Mouse (Mus musculus): ENCODE results near the gene Tmem51.

DNA sequence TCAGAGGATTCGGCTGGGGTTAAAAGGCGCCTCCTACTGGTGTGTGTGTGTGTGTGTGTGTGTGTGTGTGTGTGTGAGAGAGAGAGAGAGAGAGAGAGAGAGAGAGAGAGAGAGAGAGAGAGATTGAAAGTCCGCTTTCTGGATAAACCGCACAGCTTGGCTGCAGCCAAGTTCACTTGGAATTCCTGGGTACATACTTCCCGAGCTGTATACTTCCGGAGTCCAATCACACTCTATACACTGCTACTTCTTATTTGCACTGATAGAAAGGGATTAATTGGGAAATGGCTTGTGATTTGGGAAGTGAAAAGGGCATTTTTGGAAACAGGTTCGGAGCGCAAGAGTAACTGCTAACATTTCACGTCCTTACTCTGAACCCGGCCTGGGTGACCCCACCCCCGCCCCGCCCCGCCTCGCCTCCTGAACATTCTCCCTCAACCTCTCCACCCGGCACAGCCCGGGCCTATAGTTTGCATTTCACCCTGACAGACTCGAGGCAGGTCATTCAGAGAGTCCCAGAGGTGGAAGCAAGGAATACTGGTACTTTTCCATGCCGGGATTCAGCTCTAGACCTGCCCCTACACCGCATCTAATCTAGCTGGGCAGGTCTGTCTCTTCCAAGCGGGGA is 946 bp upstream of the Tmem51 start:
- TF ChIP-seq CTCF (IDR thresholded peaks at IDR 0.05; ENCODE audit: low read depth, low read length) (no peak), POLR2A (IDR thresholded peaks at IDR 0.05; ENCODE audit: borderline replicate concordance, low read depth, low read length) (no peak)

Measured in bone marrow macrophage, adult 2 months (primary cell).